Mouse (Mus musculus) brain, adult 2 months (tissue): Measurements from ENCODE around the gene Naa38.

ENCODE experiments used
- DNase-seq: peaks from one replicate; pipeline ENCODE4 v3.0.0; 2011; ENCODE audit warnings: low read depth, low spot score

Gene Naa38

GRCm38 (mm10) chr11:69430631-69431030 is 35.3 kb downstream of the Naa38 start:
- DNase-seq = no peak

- peak; percentile 95 for DNase-seq
Observed at GRCm38 (mm10) chr11:69431829-69432639, 36.7 kb downstream of the Naa38 start.

DNA sequence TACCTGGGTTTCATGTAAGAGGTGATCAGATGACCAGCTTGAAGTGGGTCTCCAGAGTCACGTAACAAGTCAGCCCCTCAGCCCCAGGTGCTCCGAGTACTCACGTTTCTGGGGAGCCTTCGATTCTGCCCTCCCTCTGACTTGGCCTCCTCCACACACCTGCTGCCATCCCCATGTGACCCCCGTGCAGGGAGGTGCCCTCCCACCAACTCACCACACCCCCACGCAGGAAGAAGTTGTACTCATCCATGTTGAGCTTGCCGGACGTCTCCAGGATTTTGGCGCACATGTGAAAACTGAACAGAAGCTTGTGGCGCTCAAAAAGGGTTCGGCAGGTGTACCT is 37.3 kb downstream of the Naa38 start:
- DNase-seq = no peak

DNA sequence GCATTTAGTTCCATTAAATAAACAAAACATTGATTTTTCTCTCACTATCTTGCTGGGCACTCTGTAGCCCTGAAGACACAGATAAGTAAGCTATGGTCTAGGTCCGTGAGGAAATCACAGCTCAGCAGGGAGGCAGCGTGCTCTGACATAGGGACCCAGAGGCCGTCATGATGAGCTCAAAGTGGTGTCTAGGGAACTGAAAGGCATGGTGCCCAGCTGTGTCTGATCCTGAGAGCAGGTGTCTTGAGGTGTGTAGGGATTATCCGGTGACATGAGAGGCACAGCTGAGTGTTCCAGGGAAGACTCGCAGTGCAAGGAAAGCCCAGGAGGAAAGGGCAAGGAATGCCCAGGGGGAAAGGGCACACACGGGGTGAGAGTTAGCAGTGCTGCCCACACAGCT is 37.9 kb downstream of the Naa38 start:
- DNase-seq = no peak

DNA sequence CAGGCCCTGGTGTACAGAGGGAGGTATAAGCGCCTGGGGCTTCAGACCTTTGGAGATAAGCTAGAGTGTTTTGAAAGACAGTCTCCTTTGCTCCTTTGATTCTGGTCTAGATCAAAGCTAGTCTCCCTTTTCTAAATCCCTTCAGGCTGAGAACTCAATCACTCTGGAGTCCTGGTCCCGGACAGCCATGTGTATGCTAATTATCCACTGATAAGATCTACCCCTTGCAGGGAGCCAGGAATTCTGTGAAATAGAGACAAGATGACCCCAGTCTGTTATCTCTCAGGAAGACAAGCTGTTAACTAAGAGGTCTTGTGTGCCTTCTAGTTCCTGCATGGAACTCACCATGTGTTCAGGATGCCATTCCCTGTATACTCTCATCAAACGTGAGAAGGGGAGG is 42.0 kb downstream of the Naa38 start:
- DNase-seq = no peak

DNA sequence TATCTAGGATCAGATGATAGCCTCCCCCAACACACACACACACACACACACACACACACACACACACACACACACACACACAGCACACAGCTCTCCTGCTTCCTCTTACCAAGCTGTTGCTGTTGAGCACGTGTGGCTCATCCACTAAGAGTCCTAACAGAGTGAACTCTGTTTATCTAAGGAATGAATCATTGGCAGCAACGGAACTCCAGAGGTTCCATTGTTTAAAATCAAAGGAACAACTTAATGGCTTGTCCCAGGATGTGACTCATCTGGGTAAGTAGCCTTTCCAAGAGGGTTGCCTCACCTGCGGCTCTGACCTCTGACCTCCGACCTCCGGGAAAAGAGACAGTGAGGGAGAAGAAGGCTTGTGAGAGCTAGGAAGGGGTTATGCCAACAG is 48.0 kb downstream of the Naa38 start:
- peak; percentile 16 for DNase-seq
